Mouse (Mus musculus) frontal cortex, postnatal 36 days (tissue): ENCODE results near the gene Mgat4a.
"Not testable (repeated sequence)": the region's sequence is repeated elsewhere in the genome, so short reads cannot be mapped to it uniquely, and the experiment has no call there.

Experiments
- DNase-seq, 2 experiments: peaks; one replicate each; pipeline ENCODE4 v3.0.0; 2022; ENCODE audit warnings: low spot score in 2 of 2

The Mgat4a gene

GRCm38 (mm10) chr1:37531654-37532532 is 8.9 kb downstream of the Mgat4a start:
- DNase-seq = no peak

- no peak for DNase-seq
These were observed 10.8 kb downstream of the Mgat4a start for GRCm38 (mm10) chr1:37530061-37530460.

- DNase-seq = no peak
These were observed 14.6 kb downstream of the Mgat4a start for GRCm38 (mm10) chr1:37526257-37526656.

GRCm38 (mm10) chr1:37524669-37525068 is 16.1 kb downstream of the Mgat4a start:
- DNase-seq = no peak

GRCm38 (mm10) chr1:37524122-37524521 is 16.7 kb downstream of the Mgat4a start:
- DNase-seq = not testable (repeated sequence)

GRCm38 (mm10) chr1:37523548-37523947 is 17.3 kb downstream of the Mgat4a start:
- not testable (repeated sequence) for DNase-seq

GRCm38 (mm10) chr1:37522101-37522500 is 18.7 kb downstream of the Mgat4a start:
- no peak for DNase-seq

- no peak for DNase-seq
These were observed 22.0 kb downstream of the Mgat4a start for GRCm38 (mm10) chr1:37518791-37519190.

GRCm38 (mm10) chr1:37518124-37518720 is 22.6 kb downstream of the Mgat4a start:
- DNase-seq = no peak

GRCm38 (mm10) chr1:37512961-37513431 is 27.8 kb downstream of the Mgat4a start:
- DNase-seq = no peak

GRCm38 (mm10) chr1:37512109-37512640 is 28.6 kb downstream of the Mgat4a start:
- DNase-seq = no peak

GRCm38 (mm10) chr1:37510193-37510592 is 30.6 kb downstream of the Mgat4a start:
- DNase-seq = no peak

- no peak for DNase-seq
These were observed 31.4 kb downstream of the Mgat4a start for GRCm38 (mm10) chr1:37509437-37509836.

- no peak for DNase-seq
These were observed 35.5 kb downstream of the Mgat4a start for GRCm38 (mm10) chr1:37505348-37505730.

GRCm38 (mm10) chr1:37504716-37505347 is 36.0 kb downstream of the Mgat4a start:
- no peak for DNase-seq

- DNase-seq = no peak
These were observed 37.2 kb downstream of the Mgat4a start for GRCm38 (mm10) chr1:37503656-37504055.

GRCm38 (mm10) chr1:37502354-37502753 is 38.5 kb downstream of the Mgat4a start:
- DNase-seq = no peak

GRCm38 (mm10) chr1:37500723-37501122 is 40.1 kb downstream of the Mgat4a start:
- no peak for DNase-seq

- DNase-seq = not testable (repeated sequence)
These were observed 41.4 kb downstream of the Mgat4a start for GRCm38 (mm10) chr1:37499395-37499794.

- DNase-seq = no peak
These were observed 41.9 kb downstream of the Mgat4a start for GRCm38 (mm10) chr1:37498911-37499310.

GRCm38 (mm10) chr1:37496591-37497280 is 44.1 kb downstream of the Mgat4a start:
- no peak for DNase-seq
